Mouse (Mus musculus) adrenal gland, adult 18-20 months (tissue): ENCODE measurements at regions not wholly inside any gene's neighbourhood (a gene's known extent, or its start where the extent isn't known, plus 50 kb on each side); places are given as distances from the start of the nearest gene placed in this dataset.

Experiments
- DNase-seq, 2 experiments: peaks; one replicate each; pipeline ENCODE4 v3.0.0; 2021 to 2022; ENCODE audit warnings: low spot score in 2 of 2

DNA sequence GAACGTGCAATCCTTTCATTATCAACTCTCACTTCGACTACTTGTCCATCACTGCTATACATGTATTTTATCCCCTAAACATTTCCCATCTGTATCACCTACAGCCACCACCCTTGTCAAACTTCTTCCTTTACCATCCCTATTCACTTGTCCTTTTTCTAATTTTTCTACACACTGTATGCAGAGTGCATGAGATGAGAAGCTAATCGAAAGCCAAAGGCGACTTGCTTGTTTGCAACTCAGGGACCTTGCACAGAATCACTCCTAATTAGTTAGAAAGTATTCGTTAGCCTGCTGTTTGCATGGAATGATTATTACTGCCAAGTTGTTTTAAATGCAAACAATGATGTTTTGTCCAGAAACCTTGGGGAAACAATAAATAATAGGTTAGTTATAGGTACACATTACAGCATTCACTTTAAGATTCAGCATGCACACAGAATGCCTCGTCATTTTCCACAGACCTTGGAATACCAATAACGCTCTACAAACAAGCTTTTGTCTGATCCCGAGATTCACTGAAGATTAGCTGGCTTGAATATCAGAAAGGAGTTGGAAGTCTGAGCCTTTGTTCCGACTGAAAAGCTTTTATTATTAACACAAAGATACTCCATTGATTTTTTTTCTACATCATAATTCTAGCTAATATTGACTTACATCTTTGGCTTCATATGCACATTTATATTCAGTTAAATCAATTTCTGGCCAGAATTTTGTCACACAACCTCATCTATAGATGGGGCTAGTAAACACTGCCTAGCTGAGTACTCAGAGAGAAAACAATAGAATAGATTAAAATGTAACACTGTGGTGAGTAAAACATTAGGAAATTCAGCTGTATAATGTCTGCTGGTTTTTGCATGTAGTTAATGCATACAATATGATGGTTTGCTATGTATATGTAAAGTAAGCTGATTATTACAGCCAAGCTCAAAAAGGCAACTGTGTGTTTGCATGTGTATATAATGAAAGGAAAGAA lies 130.4 kb upstream of the Cxadr start:
- no peak for DNase-seq

DNA sequence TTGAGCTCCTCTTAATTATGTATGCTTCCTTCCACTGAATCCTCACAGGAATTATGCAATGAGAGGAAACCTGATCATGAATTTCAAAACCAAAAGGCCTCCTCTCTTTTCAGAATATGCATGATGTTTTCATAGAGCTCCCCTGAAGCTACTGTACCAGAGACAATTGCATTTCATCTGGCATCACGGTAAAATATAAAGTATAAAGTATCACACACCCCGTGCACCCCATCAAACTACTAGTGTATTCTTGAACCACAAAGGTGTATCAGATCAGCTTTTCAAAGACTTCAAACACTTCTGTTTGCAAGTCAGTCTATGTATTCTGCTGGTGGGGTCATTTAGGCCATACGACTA lies 144.4 kb upstream of the Cxadr start:
- no peak for DNase-seq

DNA sequence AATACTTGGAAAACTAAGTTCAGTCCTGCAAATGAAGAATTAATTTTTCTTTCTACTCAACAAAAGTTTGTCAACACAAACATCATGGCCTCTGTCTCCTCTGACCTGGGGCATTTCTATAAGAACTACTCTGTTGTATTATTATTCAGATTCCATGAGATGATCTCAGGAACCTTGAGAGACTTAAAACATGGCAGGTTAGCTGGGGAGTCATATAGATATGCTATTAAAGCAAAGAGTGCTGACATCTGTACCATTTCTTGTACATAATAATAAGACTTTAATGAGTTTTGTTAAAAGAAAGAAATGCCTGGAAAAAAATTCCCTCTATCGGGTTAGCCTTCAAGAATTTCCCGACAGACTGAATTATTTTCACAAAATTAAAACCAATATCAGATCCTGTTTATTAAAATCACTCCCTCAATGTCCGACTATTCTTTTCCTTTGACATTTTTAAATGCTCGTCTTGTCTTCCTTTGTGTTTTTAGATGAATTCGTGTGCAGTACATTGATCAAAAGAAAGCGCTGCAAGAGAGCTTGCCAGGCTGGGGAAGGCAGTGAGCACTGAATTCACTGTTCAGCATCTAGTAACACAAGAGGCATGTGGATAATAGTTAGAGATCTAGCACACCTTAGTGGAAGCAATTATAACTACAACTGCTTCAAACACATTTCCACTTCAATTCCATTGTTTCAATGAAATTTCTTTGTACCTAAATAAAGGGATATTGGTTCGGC lies 145.0 kb upstream of the Cxadr start:
- DNase-seq: no peak

GRCm38 (mm10) chr16:78153899-78154605 lies 147.2 kb upstream of the Cxadr start:
- DNase-seq: no peak

- DNase-seq: no peak
Observed at GRCm38 (mm10) chr16:78144146-78144545, 157.1 kb upstream of the Cxadr start.

- peak in 1 of 2 experiments; percentile 21 for DNase-seq
Observed at GRCm38 (mm10) chr16:78135501-78135900, 165.8 kb upstream of the Cxadr start.

DNA sequence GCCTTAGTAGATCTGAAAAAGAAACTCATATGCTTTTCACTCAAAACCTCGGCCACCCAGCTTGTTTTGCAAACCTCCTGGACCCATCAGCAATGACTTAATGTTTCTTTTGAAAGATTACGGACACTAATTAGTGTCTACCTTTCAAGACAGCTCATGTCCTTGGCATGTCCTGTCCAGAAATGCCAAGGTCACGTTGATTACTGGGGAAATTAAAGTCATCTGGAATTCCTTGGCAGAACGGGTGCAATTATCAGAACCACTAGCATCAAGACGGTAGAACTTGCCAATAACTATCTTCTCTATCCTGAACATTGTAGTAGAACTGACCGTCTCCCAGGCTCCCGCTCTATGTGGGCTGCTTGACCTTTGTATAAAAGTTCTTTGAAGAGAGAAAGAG lies 166.8 kb upstream of the Cxadr start:
- no peak for DNase-seq

- DNase-seq: no peak
Observed at GRCm38 (mm10) chr16:78121668-78122067, 179.6 kb upstream of the Cxadr start.

- no peak for DNase-seq
Observed at GRCm38 (mm10) chr16:78120346-78120899, 180.9 kb upstream of the Cxadr start.

DNA sequence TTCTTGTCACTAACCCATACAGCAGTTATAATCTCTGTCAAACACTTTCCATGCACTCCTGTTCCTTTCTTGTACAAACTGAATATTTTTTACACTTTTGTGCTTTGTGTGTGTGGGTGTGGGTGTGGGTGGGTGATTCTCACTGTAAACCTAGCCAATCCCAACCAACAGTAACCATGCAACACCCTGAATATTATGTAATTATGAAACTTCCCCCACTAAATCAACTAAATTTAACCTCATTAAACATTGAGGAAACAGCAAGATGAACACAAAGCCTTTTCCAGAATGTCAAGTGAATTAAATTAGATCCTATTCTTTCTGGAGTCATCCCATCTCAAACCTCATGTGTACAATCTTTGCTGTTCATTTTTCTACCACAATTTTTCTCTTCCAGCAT lies 197.0 kb upstream of the Cxadr start:
- DNase-seq: no peak

GRCm38 (mm10) chr16:78101415-78102326 lies 199.6 kb upstream of the Cxadr start:
- DNase-seq: no peak

- no peak for DNase-seq
Observed at GRCm38 (mm10) chr16:78099842-78100241, 201.4 kb upstream of the Cxadr start.

DNA sequence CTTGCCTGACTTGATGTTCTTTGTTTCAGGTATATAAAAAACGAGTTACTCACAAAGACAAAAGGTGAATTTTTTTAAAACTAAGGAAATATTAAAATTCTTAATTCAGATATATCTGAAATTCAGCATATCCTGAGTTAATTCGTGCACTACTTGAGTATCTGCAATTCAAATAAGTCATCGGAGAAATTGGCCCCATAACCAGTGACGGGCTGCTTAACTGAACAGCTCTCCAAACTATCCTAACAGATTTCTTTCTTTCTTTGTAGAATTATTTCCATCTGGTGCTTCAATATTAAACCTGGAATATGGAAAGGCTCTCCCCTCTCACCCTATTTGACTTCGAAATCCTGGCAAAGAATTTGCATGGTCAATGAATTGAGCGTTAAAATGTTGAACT lies 202.2 kb upstream of the Cxadr start:
- DNase-seq: no peak

DNA sequence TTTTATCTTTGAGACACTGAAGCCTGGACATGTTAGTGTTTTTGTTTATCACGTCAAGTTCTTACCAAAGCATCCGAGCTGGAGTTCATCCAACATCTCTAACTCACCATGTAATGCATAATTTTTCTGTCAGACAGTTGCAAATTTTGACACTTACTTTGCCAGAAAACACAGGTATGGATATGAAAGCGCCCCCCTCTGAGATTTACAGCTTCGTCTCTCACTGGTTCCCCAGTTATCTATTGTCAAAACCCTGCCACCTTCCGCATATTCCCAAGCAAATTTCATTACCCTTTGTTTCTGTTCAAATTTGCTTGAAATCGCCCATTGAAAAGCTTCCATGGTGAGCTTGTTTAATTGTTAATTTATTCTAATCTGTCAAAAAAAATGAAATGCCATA lies 202.7 kb upstream of the Cxadr start:
- no peak for DNase-seq

- DNase-seq: no peak
Observed at GRCm38 (mm10) chr16:78096571-78096970, 204.7 kb upstream of the Cxadr start.

- DNase-seq: no peak
Observed at GRCm38 (mm10) chr16:78090155-78090554, 211.1 kb upstream of the Cxadr start.

- no peak for DNase-seq
Observed at GRCm38 (mm10) chr16:78067532-78068118, 233.7 kb upstream of the Cxadr start.

- DNase-seq: no peak
Observed at GRCm38 (mm10) chr16:78060516-78060915, 240.8 kb upstream of the Cxadr start.

DNA sequence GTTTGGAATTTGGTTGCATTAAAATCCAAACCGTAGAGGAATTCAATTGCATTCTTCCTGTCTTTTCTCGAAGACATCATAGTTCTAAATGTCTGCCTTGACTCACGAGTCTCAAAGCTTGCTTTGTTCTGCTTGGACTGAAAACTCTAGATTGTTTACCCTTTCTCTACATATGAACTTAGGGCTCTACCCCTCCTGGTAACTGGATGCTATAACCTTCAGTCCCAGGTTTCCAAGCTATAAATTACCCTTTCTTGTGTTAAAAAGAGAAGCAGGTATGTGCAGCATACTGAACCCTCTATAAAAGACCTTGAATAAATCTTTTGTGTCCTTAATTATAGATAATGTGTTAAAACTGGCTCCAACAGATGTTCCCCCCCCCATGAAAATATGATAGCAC lies 243.7 kb upstream of the Cxadr start:
- no peak for DNase-seq

- no peak for DNase-seq
Observed at GRCm38 (mm10) chr16:78052133-78052532, 249.2 kb upstream of the Cxadr start.
